In genomic region chr17:29297813-29298212, GRCm38 (mm10) we compare ENCODE assay signal across 1 mouse cellular context.
TF ChIP-seq lines count a peak whose summit lies in the region.

No protein-coding gene starts in this region.

TF ChIP-seq in MEL, 35 proteins besides CTCF, POLR2A, EP300 and RAD21 (continued from another document):
- TF ChIP-seq MYB (IDR thresholded peaks at IDR 0.05; ENCODE audit: low read depth, low read length) (no peak), USF1 (IDR thresholded peaks at IDR 0.05; ENCODE audit: low read depth, low read length) (no peak), ZKSCAN1 (IDR thresholded peaks at IDR 0.05; ENCODE audit: low read depth, low read length) (no peak), POLR2AphosphoS2 (IDR thresholded peaks at IDR 0.05; ENCODE audit: low read length) (no peak), MAFK (IDR thresholded peaks at IDR 0.05; ENCODE audit: borderline replicate concordance, low read depth, low read length) (no peak), CHD2 (IDR thresholded peaks at IDR 0.05; ENCODE audit: low read length) (no peak), NRF1 (IDR thresholded peaks at IDR 0.05; ENCODE audit: insufficient read depth, low read depth, low read length, poor library complexity, severe bottlenecking) (no peak), TAL1 (IDR thresholded peaks at IDR 0.05; ENCODE audit: low read length) (no peak), TCF12 (IDR thresholded peaks at IDR 0.05; ENCODE audit: low read depth, low read length) (no peak), ETS1 (IDR thresholded peaks at IDR 0.05; ENCODE audit: low read depth, low read length) (no peak), CHD1 (IDR thresholded peaks at IDR 0.05; ENCODE audit: low read depth, low read length) (no peak), MXI1 (IDR thresholded peaks at IDR 0.05; ENCODE audit: low read depth, low read length) (no peak), MYC (IDR thresholded peaks at IDR 0.05; ENCODE audit: low read depth, low read length) (no peak), MEF2A (IDR thresholded peaks at IDR 0.05; ENCODE audit: extremely low read depth, insufficient replicate concordance, low read depth, low read length, poor library complexity, severe bottlenecking) (no peak), ELF1 (IDR thresholded peaks at IDR 0.05; ENCODE audit: low read depth, low read length) (no peak), SMC3 (IDR thresholded peaks at IDR 0.05; ENCODE audit: low read depth, low read length) (no peak)
